Mouse (Mus musculus): Measurements from ENCODE around the gene Tmem247.

Gene Tmem247

GRCm38 (mm10) chr17:86918786-86919185 lies 1.6 kb downstream of the Tmem247 start:
- no peak for DNase-seq

- DNase-seq: no peak
These were observed 2.6 kb downstream of the Tmem247 start for GRCm38 (mm10) chr17:86919729-86920128.

- DNase-seq: no peak
These were observed 7.5 kb downstream of the Tmem247 start for GRCm38 (mm10) chr17:86924679-86925078.

GRCm38 (mm10) chr17:86926836-86927235 lies 9.7 kb downstream of the Tmem247 start:
- DNase-seq: no peak

- no peak for DNase-seq
These were observed 12.2 kb downstream of the Tmem247 start for GRCm38 (mm10) chr17:86929355-86929754.

GRCm38 (mm10) chr17:86929981-86930380 lies 12.8 kb downstream of the Tmem247 start:
- no peak for DNase-seq

- no peak for DNase-seq
These were observed 15.7 kb downstream of the Tmem247 start for GRCm38 (mm10) chr17:86932896-86933295.

- no peak for DNase-seq
These were observed 19.9 kb downstream of the Tmem247 start for GRCm38 (mm10) chr17:86937064-86937463.

GRCm38 (mm10) chr17:86937497-86938155 lies 20.5 kb downstream of the Tmem247 start:
- peak; percentile 86 for DNase-seq

- no peak for DNase-seq
These were observed 21.5 kb downstream of the Tmem247 start for GRCm38 (mm10) chr17:86938683-86939082.

GRCm38 (mm10) chr17:86942112-86942511 lies 25.0 kb downstream of the Tmem247 start:
- DNase-seq: no peak

GRCm38 (mm10) chr17:86943158-86943557 lies 26.0 kb downstream of the Tmem247 start:
- no peak for DNase-seq

- no peak for DNase-seq
These were observed 28.9 kb downstream of the Tmem247 start for GRCm38 (mm10) chr17:86946078-86946477.

GRCm38 (mm10) chr17:86947840-86948796 lies 31.0 kb downstream of the Tmem247 start, which contains the start of gene Atp6v1e2:
Atp6v1e2 (minus strand) TSS chr17:86947897.
- peak; percentile 28 for DNase-seq

GRCm38 (mm10) chr17:86948801-86949200 lies 31.7 kb downstream of the Tmem247 start:
- DNase-seq: no peak

- DNase-seq: no peak
These were observed 40.1 kb downstream of the Tmem247 start for GRCm38 (mm10) chr17:86957239-86957638.

GRCm38 (mm10) chr17:86957968-86958367 lies 40.8 kb downstream of the Tmem247 start:
- no peak for DNase-seq

GRCm38 (mm10) chr17:86961301-86961841 lies 44.2 kb downstream of the Tmem247 start:
- peak; percentile 40 for DNase-seq

GRCm38 (mm10) chr17:86962297-86962893 lies 45.2 kb downstream of the Tmem247 start:
- peak; percentile 89 for DNase-seq

GRCm38 (mm10) chr17:86962894-86963585 lies 45.9 kb downstream of the Tmem247 start, which contains the start of gene Rhoq:
Rhoq (plus strand) TSS chr17:86963082.
- DNase-seq: peak; percentile 90

- no peak for DNase-seq
These were observed 46.4 kb downstream of the Tmem247 start for GRCm38 (mm10) chr17:86963586-86963902.

GRCm38 (mm10) chr17:86964041-86964440 lies 46.9 kb downstream of the Tmem247 start:
- DNase-seq: no peak

- peak; percentile 47 for DNase-seq
These were observed 47.4 kb downstream of the Tmem247 start for GRCm38 (mm10) chr17:86964502-86964901.

Data from kidney, adult 18-20 months (tissue).